8 mouse cellular contexts compared by ENCODE assay signal in the genomic region with DNA sequence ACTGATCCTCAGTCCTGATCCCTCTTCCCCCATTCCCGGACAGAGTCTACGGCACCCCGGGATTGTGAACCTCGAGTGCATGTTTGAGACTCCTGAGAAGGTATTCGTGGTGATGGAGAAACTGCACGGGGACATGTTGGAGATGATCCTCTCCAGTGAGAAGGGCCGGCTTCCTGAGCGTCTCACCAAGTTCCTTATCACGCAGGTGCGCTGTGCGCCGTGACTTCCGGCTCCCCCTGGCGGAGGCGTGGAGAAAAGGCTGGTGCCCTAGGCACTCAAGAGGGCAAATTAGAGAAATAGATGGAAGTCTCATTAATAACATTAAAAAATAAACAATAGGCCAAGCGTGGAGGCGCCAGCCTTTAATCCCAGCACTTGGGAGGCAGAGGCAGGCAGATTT. TPM values are rescaled to one million over a fixed set of nuclear protein-coding genes. Genes with fewer than 3 reads are reported as not detected.
DNase-seq lines count a peak whose midpoint lies in the region; ATAC-seq and TF ChIP-seq lines count a peak whose summit lies in the region.

No protein-coding gene starts in this region.

- intact Hi-C loops in gastrocnemius, postnatal 14 days (cut with DNase I; ENCODE audit: low total_unique reads): loop anchor here (5.0 kb wide), 1 partner anchor 36 kb away; no protein-coding TSS in a partner anchor

- TF ChIP-seq CTCF in bone marrow macrophage, adult 2 months (IDR thresholded peaks at IDR 0.05; ENCODE audit: low read depth, low read length): 0 out of 2 replicates have a peak, but pooled peaks have one; percentile 35
- peak; percentile 72 for TF ChIP-seq CTCF in hindbrain, postnatal 0 days (IDR thresholded peaks at IDR 0.05; ENCODE audit: low read depth)

- H3K4me1 ChIP-seq in bone marrow macrophage, adult 2 months (ENCODE audit: control insufficient read depth, insufficient read depth, low read length): no peaks in the 10 kb centered on the region
- H3K4me1 ChIP-seq in hindbrain, postnatal 0 days (ENCODE audit: insufficient read depth, low read length): no peaks in the 10 kb centered on the region

- peak; percentile 52 for ATAC-seq in hindbrain, postnatal 0 days
- peak; percentile 81 for ATAC-seq in megakaryocyte progenitor cell, adult 5-6 weeks (replicated peaks; ENCODE audit: poor library complexity)

- H3K36me3 ChIP-seq in hindbrain, postnatal 0 days (ENCODE audit: insufficient read depth, low read length): peaks cover 32% of the 10 kb centered on the region; the same call in 1 of the 2 replicates

- peak; percentile 36 for DNase-seq in gastrocnemius, postnatal 14 days
- no peak for DNase-seq in gastrocnemius, postnatal 25 days
- peak; percentile 85 for DNase-seq in CD4-positive, CD25-positive, alpha-beta regulatory T cell, adult 2 months (ENCODE audit: low read depth, low spot score)
- peak; percentile 63 for DNase-seq in hindbrain, postnatal 0 days (ENCODE audit: low spot score)
- DNase-seq in thymus, postnatal 25 days: peak; percentile 68
- no peak for DNase-seq in yolk sac, embryonic 10.5 days (ENCODE audit: low spot score)

- no peaks in the 10 kb centered on the region for H3K9me3 ChIP-seq in hindbrain, postnatal 0 days (ENCODE audit: low read length)

- no peak overlapping the region for H3K4me2 ChIP-seq in hindbrain, postnatal 0 days (ENCODE audit: low read depth, low read length)

- no peak for TF ChIP-seq POLR2A in bone marrow macrophage, adult 2 months (IDR thresholded peaks at IDR 0.05; ENCODE audit: borderline replicate concordance, low read depth, low read length)

- no peaks in the 10 kb centered on the region for H3K27me3 ChIP-seq in hindbrain, postnatal 0 days (ENCODE audit: insufficient read depth, low read length)

- no peak overlapping the region for H3K27ac ChIP-seq in bone marrow macrophage, adult 2 months (ENCODE audit: insufficient read depth, low read depth, low read length)
- no peak overlapping the region for H3K27ac ChIP-seq in hindbrain, postnatal 0 days

- 22% methylated on average over 17 of the region's 17 CpGs for WGBS in hindbrain, postnatal 0 days

- no peak overlapping the region for H3K4me3 ChIP-seq in bone marrow macrophage, adult 2 months (ENCODE audit: insufficient read depth, low read length)
- H3K4me3 ChIP-seq in hindbrain, postnatal 0 days (ENCODE audit: low read length): no peak overlapping the region

- no peak overlapping the region for H3K9ac ChIP-seq in hindbrain, postnatal 0 days (replicated peaks; ENCODE audit: low read length)

RNA-seq across cellular contexts. Expression of gene Prkd2, which starts 15.6 kb away (rescaled TPM):
- 10 to 100 TPM in 1 of 2 experiments, 1 to 10 TPM in 1; 8.5 to 11.8 TPM for total RNA-seq in gastrocnemius, postnatal 14 days (2021)
- total RNA-seq in gastrocnemius, postnatal 25 days (2021): 1 to 10 TPM; 5.0 to 5.3 TPM
- 9.8 and 11.2 TPM in 2 replicates for polyA plus RNA-seq in bone marrow macrophage, adult 2 months (2012; ENCODE audit: insufficient read depth, insufficient read length, missing spikeins)
- total RNA-seq in hindbrain, postnatal 0 days (2014; rRNA removed): 4.3 and 5.4 TPM in 2 replicates
- polyA plus RNA-seq in hindbrain, postnatal 0 days (2015; fragmentation: Nextera tagmentation; extraction: Ambion mirVana): 4.3 and 4.8 TPM in 2 replicates
- 6.2 and 8.8 TPM in 2 replicates for total RNA-seq in megakaryocyte progenitor cell, adult 5-6 weeks (2015)
- total RNA-seq in megakaryocyte progenitor cell, adult 5-6 weeks (2017): 6.0 and 8.8 TPM in 2 replicates

RNA-seq across cellular contexts. Expression of gene Dact3, which starts 16.8 kb away (rescaled TPM):
- 1 to 10 TPM; 3.9 to 7.1 TPM for total RNA-seq in gastrocnemius, postnatal 14 days (2021)
- 1 to 10 TPM; 1.9 to 2.3 TPM for total RNA-seq in gastrocnemius, postnatal 25 days (2021)
- polyA plus RNA-seq in bone marrow macrophage, adult 2 months (2012; ENCODE audit: insufficient read depth, insufficient read length, missing spikeins): 1.2 and 1.3 TPM in 2 replicates
- 85.9 and 95.6 TPM in 2 replicates for total RNA-seq in hindbrain, postnatal 0 days (2014; rRNA removed)
- polyA plus RNA-seq in hindbrain, postnatal 0 days (2015; fragmentation: Nextera tagmentation; extraction: Ambion mirVana): 7.2 TPM in 2 replicates
- total RNA-seq in megakaryocyte progenitor cell, adult 5-6 weeks (2015): not detected in 2 replicates
- 0.04 and 0.17 TPM in 2 replicates for total RNA-seq in megakaryocyte progenitor cell, adult 5-6 weeks (2017)

RNA-seq across cellular contexts. Expression of gene Gng8, which starts 33.2 kb away (rescaled TPM):
- under 1 TPM; 0.47 to 0.66 TPM for total RNA-seq in gastrocnemius, postnatal 14 days (2021)
- not detected for total RNA-seq in gastrocnemius, postnatal 25 days (2021)
- polyA plus RNA-seq in bone marrow macrophage, adult 2 months (2012; ENCODE audit: insufficient read depth, insufficient read length, missing spikeins): not detected in 2 replicates
- total RNA-seq in hindbrain, postnatal 0 days (2014; rRNA removed): 4.1 TPM in 1 of 2 replicates, not detected in the other
- polyA plus RNA-seq in hindbrain, postnatal 0 days (2015; fragmentation: Nextera tagmentation; extraction: Ambion mirVana): 0.62 and 4.7 TPM in 2 replicates
- total RNA-seq in megakaryocyte progenitor cell, adult 5-6 weeks (2015): not detected in 2 replicates
- total RNA-seq in megakaryocyte progenitor cell, adult 5-6 weeks (2017): not detected in 2 replicates

RNA-seq across cellular contexts. Expression of gene Fkrp, which starts 41.8 kb away (rescaled TPM):
- 10 to 100 TPM; 24.2 to 25.8 TPM for total RNA-seq in gastrocnemius, postnatal 14 days (2021)
- total RNA-seq in gastrocnemius, postnatal 25 days (2021): 10 to 100 TPM; 35.7 to 42.3 TPM
- 21.9 and 25.1 TPM in 2 replicates for polyA plus RNA-seq in bone marrow macrophage, adult 2 months (2012; ENCODE audit: insufficient read depth, insufficient read length, missing spikeins)
- 63.1 and 73.8 TPM in 2 replicates for total RNA-seq in hindbrain, postnatal 0 days (2014; rRNA removed)
- polyA plus RNA-seq in hindbrain, postnatal 0 days (2015; fragmentation: Nextera tagmentation; extraction: Ambion mirVana): 45.2 and 45.4 TPM in 2 replicates
- 11.5 and 13.1 TPM in 2 replicates for total RNA-seq in megakaryocyte progenitor cell, adult 5-6 weeks (2015)
- 9.8 and 14.3 TPM in 2 replicates for total RNA-seq in megakaryocyte progenitor cell, adult 5-6 weeks (2017)

RNA-seq across cellular contexts. Expression of gene Strn4, which starts 42.6 kb away (rescaled TPM):
- total RNA-seq in gastrocnemius, postnatal 14 days (2021): 10 to 100 TPM; 22.6 to 29.3 TPM
- 10 to 100 TPM; 13.2 to 22.4 TPM for total RNA-seq in gastrocnemius, postnatal 25 days (2021)
- polyA plus RNA-seq in bone marrow macrophage, adult 2 months (2012; ENCODE audit: insufficient read depth, insufficient read length, missing spikeins): 56.6 and 58.1 TPM in 2 replicates
- total RNA-seq in hindbrain, postnatal 0 days (2014; rRNA removed): 234 and 248 TPM in 2 replicates
- polyA plus RNA-seq in hindbrain, postnatal 0 days (2015; fragmentation: Nextera tagmentation; extraction: Ambion mirVana): 128 and 141 TPM in 2 replicates
- total RNA-seq in megakaryocyte progenitor cell, adult 5-6 weeks (2015): 28.2 and 39.0 TPM in 2 replicates
- total RNA-seq in megakaryocyte progenitor cell, adult 5-6 weeks (2017): 40.0 and 43.5 TPM in 2 replicates

Comparison
In these comparisons a context has a peak if more than half of its experiments do, and no peak if none do; other contexts are left out.
1. DNase-seq: peak in gastrocnemius, postnatal 14 days (single experiment), CD4-positive, CD25-positive, alpha-beta regulatory T cell, adult 2 months (single experiment), hindbrain, postnatal 0 days (single experiment) and thymus, postnatal 25 days (single experiment); none in gastrocnemius, postnatal 25 days (single experiment) and yolk sac, embryonic 10.5 days (single experiment).
2. RNA of gene Dact3, which starts 16.8 kb away (total RNA-seq): 85.9 to 95.6 TPM in hindbrain, postnatal 0 days; 3.9 to 7.1 TPM in gastrocnemius, postnatal 14 days, 1.9 to 2.3 TPM in gastrocnemius, postnatal 25 days and 0.04 to 0.17 TPM in megakaryocyte progenitor cell, adult 5-6 weeks; every median in the first group is over 10 times any median in the second.